Mouse (Mus musculus) retina, postnatal 7 days (tissue): ENCODE measurements around the gene Olfr1261.

Experiments used
- DNase-seq: peaks from one replicate; pipeline ENCODE4 v3.0.0-alpha.2; 2012; ENCODE audit warnings: low read depth, low spot score

Olfr1261 gene

DNA sequence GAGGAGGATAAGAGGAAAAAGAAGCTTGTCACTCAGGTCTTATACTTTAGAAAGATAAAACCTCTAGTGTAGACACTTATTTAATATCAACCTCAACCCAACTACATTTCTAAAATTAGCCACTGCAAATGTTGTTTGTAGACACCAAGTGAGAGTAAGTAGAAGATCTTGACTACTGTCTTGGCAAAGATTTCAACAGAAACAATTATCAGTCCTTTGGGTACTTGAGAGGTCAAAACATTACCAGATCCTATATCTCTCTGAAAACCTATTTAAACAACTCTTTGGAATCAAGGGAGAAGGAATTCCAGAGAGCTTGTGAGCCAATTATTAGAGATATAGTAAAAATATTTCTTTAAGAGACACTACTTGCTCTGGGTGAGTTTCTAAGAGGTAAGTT is at the start of gene Olfr1261:
TSS of gene Olfr1261 (plus strand) at position 301 of the 400 bp plus-strand sequence.
- DNase-seq, result no peak

GRCm38 (mm10) chr2:89948564-89948963 is 42.5 kb upstream of the Olfr1261 start, which contains the start of gene Olfr1259:
Gene Olfr1259, minus strand, starts transcription at chr2:89948664.
- DNase-seq, result no peak

DNA sequence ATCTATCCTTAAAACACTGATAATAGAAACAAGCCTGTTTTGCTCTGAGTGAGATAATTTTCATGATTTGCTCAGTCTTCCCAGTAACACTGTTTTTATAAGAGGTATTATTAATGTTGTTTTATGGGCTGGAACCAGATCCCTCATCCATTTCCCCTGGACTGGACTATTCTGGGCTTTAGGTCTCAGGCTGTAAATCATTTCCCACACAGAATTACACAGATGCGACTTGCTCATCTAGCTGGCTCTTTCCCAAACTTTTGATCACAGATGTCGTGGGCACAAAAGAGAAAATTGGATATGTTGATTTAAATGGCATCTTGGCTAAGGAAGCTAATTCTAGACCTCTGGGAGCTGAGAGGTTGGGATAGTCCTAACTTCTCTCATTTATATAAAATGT is 16.8 kb upstream of the Olfr1261 start, which contains the start of gene Olfr1260:
TSS of gene Olfr1260 (plus strand) at position 157 of the 400 bp plus-strand sequence.
- no peak for DNase-seq

GRCm38 (mm10) chr2:89977709-89978108 is 13.3 kb upstream of the Olfr1261 start:
- DNase-seq, result no peak

DNA sequence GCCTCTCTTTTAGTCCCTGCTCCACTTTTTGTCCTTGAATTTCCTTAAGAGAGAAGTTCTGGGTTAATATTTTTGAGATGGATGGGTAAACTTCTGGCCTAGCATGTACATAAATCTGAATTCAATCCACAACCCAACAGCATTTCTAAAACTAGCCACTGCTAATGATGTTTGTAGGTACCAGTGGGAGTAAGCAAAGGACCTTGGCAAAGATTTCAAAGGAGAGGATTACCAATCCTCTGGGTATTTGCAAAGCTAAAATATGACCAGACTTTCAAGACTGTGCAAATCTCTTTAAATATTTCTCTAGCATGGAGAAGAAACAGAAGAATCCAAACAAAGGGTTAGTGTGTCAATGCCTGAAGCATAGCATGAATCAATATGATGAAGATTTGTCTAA is 8.8 kb downstream of the Olfr1261 start, which contains the start of gene Olfr1262:
TSS of gene Olfr1262 (plus strand) at position 301 of the 400 bp plus-strand sequence.
- no peak for DNase-seq

- no peak for DNase-seq
Observed at GRCm38 (mm10) chr2:90011831-90012230, 20.8 kb downstream of the Olfr1261 start, which contains the start of gene Olfr1263. Gene Olfr1263, plus strand, starts transcription at chr2:90012131.

- DNase-seq, result no peak
Observed at GRCm38 (mm10) chr2:90025477-90025876, 34.5 kb downstream of the Olfr1261 start, which contains the start of gene Olfr1264. Gene Olfr1264, minus strand, starts transcription at chr2:90025577.

DNA sequence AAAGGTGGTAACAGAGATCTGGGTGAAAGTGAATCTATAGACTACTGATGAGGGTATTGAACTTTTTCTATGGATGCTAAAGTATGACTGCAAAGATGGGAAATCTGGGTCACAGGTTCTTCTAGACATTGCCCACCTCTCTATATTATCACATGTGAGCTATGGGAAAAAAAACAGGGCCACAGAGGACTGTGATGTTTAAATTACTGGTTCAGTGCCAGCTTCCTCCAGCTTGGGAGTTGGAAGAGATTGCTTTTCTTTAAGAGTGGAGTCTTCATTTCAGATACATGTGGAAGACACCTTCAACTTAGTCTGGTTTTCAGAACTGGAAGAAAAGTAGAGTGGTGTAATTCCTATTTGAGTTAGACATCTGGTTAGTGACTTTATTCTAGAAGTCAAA is 44.0 kb downstream of the Olfr1261 start, which contains the start of gene Olfr1265:
TSS of gene Olfr1265 (plus strand) at position 301 of the 400 bp plus-strand sequence.
- no peak for DNase-seq
